Mouse (Mus musculus) MEL (cell line): Measurements from ENCODE around the gene Plcb1. TPM values are rescaled to one million over a fixed set of nuclear protein-coding genes. Genes with fewer than 3 reads are reported as not detected.

ENCODE experiments used
- DNase-seq: peaks from one replicate; pipeline ENCODE4 v3.0.0; 2011; ENCODE audit warnings: low read depth, low spot score
- H3K27ac ChIP-seq: 2 replicates; pipeline ENCODE4 v1.5.1; 2012; ENCODE audit warnings: low read depth, mild to moderate bottlenecking, control low read depth, low read length, moderate library complexity; ENCODE audit not compliant: control insufficient read depth
- H3K27me3 ChIP-seq, 2 experiments: fragments of 150-350 bp in 1 of 2; sonication (generic) in 1 of 2; 2 replicates each; pipeline ENCODE4 v1.6.1; 2012; ENCODE audit warnings: low read length in 2 of 2, mild to moderate bottlenecking in 2 of 2, improper control_type of control experiment in 1 of 2, moderate library complexity in 1 of 2; ENCODE audit not compliant: insufficient read depth in 2 of 2, control insufficient read depth in 1 of 2
- H3K36me3 ChIP-seq, 2 experiments: 2 replicates each; pipeline ENCODE4 v1.6.1; 2012 to 2014; ENCODE audit warnings: low read length in 2 of 2, improper control_type of control experiment in 1 of 2, inconsistent platforms in 1 of 2, mild to moderate bottlenecking in 1 of 2; ENCODE audit not compliant: insufficient read depth in 2 of 2, control insufficient read depth in 1 of 2
- H3K4me1 ChIP-seq, 2 experiments: fragments of 150-350 bp in 1 of 2; sonication (generic) in 1 of 2; 2 replicates each; pipeline ENCODE4 v1.6.1; 2012; ENCODE audit warnings: low read length in 2 of 2, improper control_type of control experiment in 1 of 2, mild to moderate bottlenecking in 1 of 2; ENCODE audit not compliant: insufficient read depth in 2 of 2, control insufficient read depth in 1 of 2
- H3K4me3 ChIP-seq, 2 experiments: fragments of 150-350 bp in 1 of 2; sonication (generic) in 1 of 2; 2 replicates each; pipeline ENCODE4 v1.5.1; 2012; ENCODE audit warnings: low read depth in 2 of 2, low read length in 2 of 2, mild to moderate bottlenecking in 2 of 2, moderate library complexity in 2 of 2, control low read depth in 1 of 2, improper control_type of control experiment in 1 of 2; ENCODE audit not compliant: control insufficient read depth in 1 of 2, insufficient read depth in 1 of 2
- H3K79me2 ChIP-seq: 2 replicates; pipeline ENCODE4 v1.6.1; 2012; ENCODE audit warnings: mild to moderate bottlenecking, low read length, moderate library complexity; ENCODE audit not compliant: control insufficient read depth, poor library complexity, insufficient read depth
- H3K9ac ChIP-seq: 2 replicates; pipeline ENCODE4 v1.6.1; 2012; ENCODE audit warnings: low read depth, mild to moderate bottlenecking, control low read depth, low read length, moderate library complexity; ENCODE audit not compliant: control insufficient read depth, poor library complexity, severe bottlenecking
- H3K9me3 ChIP-seq: fragments of 150-350 bp; sonication (generic); replicated peaks from 2 replicates; pipeline ENCODE4 v1.6.1; 2012; ENCODE audit warnings: mild to moderate bottlenecking, low read length, improper control_type of control experiment, moderate library complexity; ENCODE audit not compliant: insufficient read depth
- CHD1 ChIP-seq: IDR thresholded peaks from 2 replicates; pipeline ENCODE4 v1.6.1; 2012; ENCODE audit warnings: low read depth, mild to moderate bottlenecking, inconsistent platforms, low read length, improper control_type of control experiment
- E2F4 ChIP-seq: IDR thresholded peaks from 2 replicates; pipeline ENCODE4 v1.6.1; 2011; ENCODE audit warnings: low read depth, low read length, improper control_type of control experiment, borderline replicate concordance
- ELF1 ChIP-seq: IDR thresholded peaks from 2 replicates; pipeline ENCODE4 v1.6.1; 2014; ENCODE audit warnings: low read depth, mild to moderate bottlenecking, inconsistent platforms, low read length, improper control_type of control experiment, moderate library complexity
- EP300 ChIP-seq, 2 experiments: IDR thresholded peaks; 2 replicates each; pipeline ENCODE4 v1.6.1; 2011; ENCODE audit warnings: improper control_type of control experiment in 2 of 2, low read length in 2 of 2, low read depth in 1 of 2, mild to moderate bottlenecking in 1 of 2
- ETS1 ChIP-seq: IDR thresholded peaks from 2 replicates; pipeline ENCODE4 v1.6.1; 2012; ENCODE audit warnings: low read depth, mild to moderate bottlenecking, inconsistent platforms, low read length, improper control_type of control experiment, moderate library complexity
- GATA1 ChIP-seq: IDR thresholded peaks from 2 replicates; pipeline ENCODE4 v1.6.1; 2011; ENCODE audit warnings: low read depth, low read length, improper control_type of control experiment
- HCFC1 ChIP-seq: IDR thresholded peaks from 2 replicates; pipeline ENCODE4 v1.6.1; 2012; ENCODE audit warnings: low read depth, mild to moderate bottlenecking, inconsistent platforms, low read length, improper control_type of control experiment, moderate library complexity
- JUND ChIP-seq: IDR thresholded peaks from 2 replicates; pipeline ENCODE4 v1.6.1; 2011; ENCODE audit warnings: low read depth, mild to moderate bottlenecking, improper control_type of control experiment, low read length
- MAFK ChIP-seq: IDR thresholded peaks from 2 replicates; pipeline ENCODE4 v1.6.1; 2011; ENCODE audit warnings: low read depth, mild to moderate bottlenecking, low read length, improper control_type of control experiment, borderline replicate concordance
- MYC ChIP-seq: IDR thresholded peaks from 2 replicates; pipeline ENCODE4 v1.6.1; 2011; ENCODE audit warnings: low read depth, mild to moderate bottlenecking, low read length, improper control_type of control experiment, moderate library complexity
- NRF1 ChIP-seq: IDR thresholded peaks from 2 replicates; pipeline ENCODE4 v1.6.1; 2014; ENCODE audit warnings: low read depth, mild to moderate bottlenecking, inconsistent platforms, low read length, improper control_type of control experiment, moderate library complexity; ENCODE audit not compliant: poor library complexity, insufficient read depth, severe bottlenecking
- POLR2A ChIP-seq, 2 experiments: IDR thresholded peaks; 2 replicates each; pipeline ENCODE4 v1.6.1; 2011 to 2012; ENCODE audit warnings: low read length in 2 of 2, mild to moderate bottlenecking in 2 of 2, control low read depth in 1 of 2, improper control_type of control experiment in 1 of 2, low read depth in 1 of 2, moderate library complexity in 1 of 2; ENCODE audit not compliant: control insufficient read depth in 1 of 2, insufficient read depth in 1 of 2, poor library complexity in 1 of 2
- RAD21 ChIP-seq: IDR thresholded peaks from 2 replicates; pipeline ENCODE4 v1.6.1; 2011; ENCODE audit warnings: mild to moderate bottlenecking, low read depth, low read length, improper control_type of control experiment
- RCOR1 ChIP-seq: IDR thresholded peaks from 2 replicates; pipeline ENCODE4 v1.6.1; 2012; ENCODE audit warnings: low read depth, mild to moderate bottlenecking, inconsistent platforms, low read length, improper control_type of control experiment
- SIN3A ChIP-seq: IDR thresholded peaks from 2 replicates; pipeline ENCODE4 v1.6.1; 2012; ENCODE audit warnings: low read length, improper control_type of control experiment, inconsistent platforms
- SMC3 ChIP-seq: IDR thresholded peaks from 2 replicates; pipeline ENCODE4 v1.6.1; 2011; ENCODE audit warnings: low read depth, low read length, improper control_type of control experiment
- TAL1 ChIP-seq: IDR thresholded peaks from 2 replicates; pipeline ENCODE4 v1.6.1; 2012; ENCODE audit warnings: mild to moderate bottlenecking, inconsistent platforms, low read length, moderate library complexity, mixed read lengths
- TBP ChIP-seq: IDR thresholded peaks from 2 replicates; pipeline ENCODE4 v1.8.0; 2011; ENCODE audit warnings: low read depth, low read length, improper control_type of control experiment
- UBTF ChIP-seq: IDR thresholded peaks from 2 replicates; pipeline ENCODE4 v1.6.1; 2012; ENCODE audit warnings: low read depth, mild to moderate bottlenecking, inconsistent platforms, low read length, improper control_type of control experiment, moderate library complexity, borderline replicate concordance; ENCODE audit not compliant: insufficient read depth
- USF1 ChIP-seq: IDR thresholded peaks from 2 replicates; pipeline ENCODE4 v1.6.1; 2014; ENCODE audit warnings: low read depth, mild to moderate bottlenecking, inconsistent platforms, low read length, improper control_type of control experiment, moderate library complexity
- USF2 ChIP-seq, 2 experiments: IDR thresholded peaks; 2 replicates each; pipeline ENCODE4 v1.6.1; 2011 to 2012; ENCODE audit warnings: improper control_type of control experiment in 2 of 2, low read length in 2 of 2, borderline replicate concordance in 1 of 2, inconsistent platforms in 1 of 2, low read depth in 1 of 2, mild to moderate bottlenecking in 1 of 2; ENCODE audit not compliant: insufficient read depth in 1 of 2
- polyA plus RNA-seq, 2 experiments: library from polyadenylated mRNA; stranded (reverse) in 1 of 2; unstranded in 1 of 2; fragments of >175 nt in 1 of 2; fragments of >200 nt in 1 of 2; gene quantifications; 2 replicates each; pipeline versions ENCODE4 v1.2.1 to v1.2.4; 2012; ENCODE audit warnings: low replicate concordance in 2 of 2, low read depth in 1 of 2; ENCODE audit not compliant: insufficient read length in 2 of 2, insufficient read depth in 1 of 2, missing spikeins in 1 of 2
- total RNA-seq: library from RNA; depleted of rRNA; stranded (reverse); fragments of 300-350 nt; gene quantifications from 2 replicates; pipeline ENCODE4 v1.2.3, GENCODE M21; 2012

Plcb1 gene
- total and polyA plus RNA-seq, 3 experiments: not detected

GRCm38 (mm10) chr2:134764506-134764905, 21.4 kb upstream of the Plcb1 start:
- Histone ChIP-seq H3K27me3 (no peaks in the 10 kb centered on the region), H3K4me3 (no peak overlapping the region)
- TF ChIP-seq EP300 (IDR thresholded peaks at IDR 0.05; ENCODE audit: low read depth in 1 of 2, low read length in 2 of 2): no peak
- TF ChIP-seq, all 39 proteins: peak for 0
- Histone ChIP-seq H3K4me1 (no peaks in the 10 kb centered on the region), H3K9ac (no peak overlapping the region), H3K36me3 (no peaks in the 10 kb centered on the region), H3K79me2 (no peaks in the 10 kb centered on the region), H3K9me3 (no peaks in the 10 kb centered on the region), H3K27ac (no peak overlapping the region)
- no peak for DNase-seq

- TF ChIP-seq SMC3: no peak
- no peak for TF ChIP-seq CHD1
- TF ChIP-seq USF2 (IDR thresholded peaks at IDR 0.05; ENCODE audit: borderline replicate concordance in 1 of 2, insufficient read depth in 1 of 2, low read depth in 1 of 2, low read length in 2 of 2): no peak
- no peak for TF ChIP-seq GATA1
- TF ChIP-seq UBTF: no peak
- TF ChIP-seq TBP: no peak
- TF ChIP-seq TAL1: no peak
- no peak for TF ChIP-seq USF1
- no peak for TF ChIP-seq ELF1
- no peak for TF ChIP-seq NRF1
- Histone ChIP-seq H3K79me2 (no peaks in the 10 kb centered on the region), H3K36me3 (0 out of 4 replicates have a peak, but pooled peaks cover 0 to 3% of the 10 kb centered on the region in 2 experiments), H3K9ac (no peak overlapping the region), H3K4me3 (no peak overlapping the region), H3K9me3 (no peaks in the 10 kb centered on the region), H3K27ac (no peak overlapping the region), H3K4me1 (no peaks in the 10 kb centered on the region), H3K27me3 (no peaks in the 10 kb centered on the region)
- no peak for DNase-seq
Measured at GRCm38 (mm10) chr2:134779826-134780225, 6.0 kb upstream of the Plcb1 start.

- Histone ChIP-seq H3K4me1 (no peaks in the 10 kb centered on the region), H3K27ac (no peak overlapping the region), H3K9ac (no peak overlapping the region), H3K4me3 (no peak overlapping the region), H3K27me3 (no peaks in the 10 kb centered on the region), H3K79me2 (no peaks in the 10 kb centered on the region), H3K9me3 (no peaks in the 10 kb centered on the region), H3K36me3 (0 out of 4 replicates have a peak, but pooled peaks cover 0 to 3% of the 10 kb centered on the region in 2 experiments)
- DNase-seq: no peak
- TF ChIP-seq ELF1: no peak
- TF ChIP-seq RCOR1: no peak
- no peak for TF ChIP-seq GATA1
- TF ChIP-seq EP300 (IDR thresholded peaks at IDR 0.05; ENCODE audit: low read depth in 1 of 2, low read length in 2 of 2): peak in 1 of 2 experiments; percentile 19; a peak in 1 of 4 replicates
- TF ChIP-seq POLR2A (IDR thresholded peaks at IDR 0.05; ENCODE audit: control insufficient read depth in 1 of 2, insufficient read depth in 1 of 2, low read depth in 1 of 2, low read length in 2 of 2, poor library complexity in 1 of 2): no peak
- TF ChIP-seq MAFK: no peak
- TF ChIP-seq HCFC1: no peak
- no peak for TF ChIP-seq JUND
- no peak for TF ChIP-seq SIN3A
- TF ChIP-seq ETS1: peak; percentile 49; the same call in 1 of the 2 replicates
- TF ChIP-seq RAD21: no peak
- TF ChIP-seq E2F4: no peak
- TF ChIP-seq MYC: no peak
Measured at GRCm38 (mm10) chr2:134780316-134780715, 5.6 kb upstream of the Plcb1 start.
